Mouse (Mus musculus) colon, adult 2 months (tissue): Measurements from ENCODE around the gene Abhd16a. TPM values are rescaled to one million over a fixed set of nuclear protein-coding genes. Genes with fewer than 3 reads are reported as not detected.

Experiments used
- polyA plus RNA-seq: library from polyadenylated mRNA; depleted of rRNA; stranded (reverse); fragments of >200 nt; gene quantifications from 2 replicates; pipeline ENCODE4 v1.2.3, GENCODE M21; 2012; rRNA removed

The Abhd16a gene
- polyA plus RNA-seq, 1 experiment: 238 TPM

DNA sequence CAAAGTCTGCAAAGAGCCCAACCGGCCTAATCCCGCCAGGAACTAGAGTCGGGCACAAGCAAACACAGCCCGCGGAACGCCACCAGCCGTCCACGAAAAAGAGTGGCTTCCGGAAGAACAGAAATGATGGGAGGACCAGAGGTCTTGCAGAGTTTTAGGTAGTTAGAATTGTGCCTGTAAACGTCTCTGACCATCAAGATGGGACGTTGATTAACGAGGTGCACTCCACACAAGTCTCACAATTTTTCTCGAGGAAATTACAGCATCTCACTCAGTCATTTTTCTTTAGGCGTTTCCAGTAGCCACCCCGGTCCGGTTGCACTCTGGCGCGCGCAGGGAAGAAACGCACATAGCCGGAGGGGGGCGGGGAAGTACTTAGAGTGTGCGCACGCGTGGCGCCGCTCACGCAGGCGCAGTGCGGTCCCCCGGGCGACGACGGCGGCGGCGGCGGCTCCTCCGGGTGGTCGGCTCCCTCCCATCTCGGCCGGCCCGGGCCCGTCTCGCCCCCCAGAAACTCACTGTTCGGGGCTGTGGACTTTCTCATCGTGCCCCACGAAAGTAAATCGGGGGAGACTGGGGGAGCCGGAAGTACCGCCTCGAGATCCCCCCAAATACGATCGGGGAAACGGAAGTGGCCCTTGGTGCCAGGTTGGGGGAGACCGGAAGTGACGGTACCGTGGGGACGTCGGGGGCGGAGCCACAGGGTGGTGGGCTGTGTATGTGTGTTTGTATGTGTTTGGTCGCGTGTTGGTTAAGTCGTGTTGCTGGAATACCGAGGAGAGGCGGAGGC, 45.9 kb downstream of the Abhd16a start, which contains the start of gene Bag6:
TSS of gene Bag6 (plus strand) at position 378 of the 790 bp plus-strand sequence.

Other genes with a start within 250 kb of the Abhd16a start
- 94.8 and 130 TPM in 2 replicates for gene Skiv2l, start 239.1 kb upstream of the Abhd16a start, polyA plus RNA-seq
- gene Nelfe, start 238.9 kb upstream of the Abhd16a start, polyA plus RNA-seq: 22.3 and 23.8 TPM in 2 replicates
- gene Cfb, start 226.7 kb upstream of the Abhd16a start, polyA plus RNA-seq: 28.6 and 30.9 TPM in 2 replicates
- 7.3 and 7.9 TPM in 2 replicates for gene Zbtb12, start 209.8 kb upstream of the Abhd16a start, polyA plus RNA-seq
- not detected in 2 replicates for gene Gm20547, start 207.2 kb upstream of the Abhd16a start, polyA plus RNA-seq
- 4.2 and 4.7 TPM in 2 replicates for gene C2, start 191.0 kb upstream of the Abhd16a start, polyA plus RNA-seq
- gene Ehmt2, start 190.8 kb upstream of the Abhd16a start, polyA plus RNA-seq: 317 and 331 TPM in 2 replicates
- gene Slc44a4, start 174.8 kb upstream of the Abhd16a start, polyA plus RNA-seq: 338 and 452 TPM in 2 replicates
- 197 and 259 TPM in 2 replicates for gene Neu1, start 158.0 kb upstream of the Abhd16a start, polyA plus RNA-seq
- 77.4 and 78.5 TPM in 2 replicates for gene Hspa1b, start 130.0 kb upstream of the Abhd16a start, polyA plus RNA-seq
- not detected in 2 replicates for gene Gm20481, start 119.4 kb upstream of the Abhd16a start, polyA plus RNA-seq
- gene Hspa1a, start 117.1 kb upstream of the Abhd16a start, polyA plus RNA-seq: 40.8 and 41.4 TPM in 2 replicates
- gene Hspa1l, start 116.6 kb upstream of the Abhd16a start, polyA plus RNA-seq: 0.30 and 0.82 TPM in 2 replicates
- gene Lsm2, start 107.4 kb upstream of the Abhd16a start, polyA plus RNA-seq: 57.6 and 64.6 TPM in 2 replicates
- gene Vars, start 88.3 kb upstream of the Abhd16a start, polyA plus RNA-seq: 196 and 213 TPM in 2 replicates
- gene Vwa7, start 72.7 kb upstream of the Abhd16a start, polyA plus RNA-seq: 0.73 and 0.83 TPM in 2 replicates
- gene Sapcd1, start 61.2 kb upstream of the Abhd16a start, polyA plus RNA-seq: 1.0 and 2.3 TPM in 2 replicates
- 4.0 and 6.0 TPM in 2 replicates for gene Msh5, start 42.5 kb upstream of the Abhd16a start, polyA plus RNA-seq
- gene Clic1, start 39.3 kb upstream of the Abhd16a start, polyA plus RNA-seq: 209 and 215 TPM in 2 replicates
- 32.5 and 33.0 TPM in 2 replicates for gene Ddah2, start 30.2 kb upstream of the Abhd16a start, polyA plus RNA-seq
- gene Ly6g6c, start 23.9 kb upstream of the Abhd16a start, polyA plus RNA-seq: 5.6 and 10.4 TPM in 2 replicates
- 0.82 and 1.0 TPM in 2 replicates for gene Mpig6b, start 23.1 kb upstream of the Abhd16a start, polyA plus RNA-seq
- gene Ly6g6e, start 12.4 kb upstream of the Abhd16a start, polyA plus RNA-seq: 77.8 and 86.1 TPM in 2 replicates
- 19.4 and 23.3 TPM in 2 replicates for gene Ly6g6d, start 11.2 kb upstream of the Abhd16a start, polyA plus RNA-seq
- gene Ly6g6f, start 3.7 kb upstream of the Abhd16a start, polyA plus RNA-seq: 2.1 and 2.8 TPM in 2 replicates
- not detected in 2 replicates for gene Ly6g5c, start 19.0 kb downstream of the Abhd16a start, polyA plus RNA-seq
- gene Ly6g5b, start 26.2 kb downstream of the Abhd16a start, polyA plus RNA-seq: 0.72 and 0.86 TPM in 2 replicates
- gene Gpank1, start 32.2 kb downstream of the Abhd16a start, polyA plus RNA-seq: 23.3 and 25.0 TPM in 2 replicates
- gene Csnk2b, start 32.8 kb downstream of the Abhd16a start, polyA plus RNA-seq: 262 and 295 TPM in 2 replicates
- 16.7 and 18.2 TPM in 2 replicates for gene D17H6S53E, start 37.1 kb downstream of the Abhd16a start, polyA plus RNA-seq
- gene Apom, start 42.8 kb downstream of the Abhd16a start, polyA plus RNA-seq: 0.12 and 0.19 TPM in 2 replicates
- 221 and 228 TPM in 2 replicates for gene Bag6, start 45.9 kb downstream of the Abhd16a start, polyA plus RNA-seq
- gene Prrc2a, start 75.6 kb downstream of the Abhd16a start, polyA plus RNA-seq: 341 and 379 TPM in 2 replicates
- gene Aif1, start 86.8 kb downstream of the Abhd16a start, polyA plus RNA-seq: 1.6 and 2.5 TPM in 2 replicates
- gene Lst1, start 99.2 kb downstream of the Abhd16a start, polyA plus RNA-seq: 8.1 and 10.4 TPM in 2 replicates
- 20.1 and 22.9 TPM in 2 replicates for gene Ltb, start 105.2 kb downstream of the Abhd16a start, polyA plus RNA-seq
- gene Tnf, start 112.7 kb downstream of the Abhd16a start, polyA plus RNA-seq: 1.3 TPM in 2 replicates
- gene Lta, start 116.1 kb downstream of the Abhd16a start, polyA plus RNA-seq: 1.4 and 1.8 TPM in 2 replicates
- gene Gm16181, start 131.6 kb downstream of the Abhd16a start, polyA plus RNA-seq: not detected in 2 replicates
- gene Atp6v1g2, start 144.4 kb downstream of the Abhd16a start, polyA plus RNA-seq: 4.6 and 5.1 TPM in 2 replicates
- gene Nfkbil1, start 146.5 kb downstream of the Abhd16a start, polyA plus RNA-seq: 28.9 and 34.5 TPM in 2 replicates
- 211 and 238 TPM in 2 replicates for gene Ddx39b, start 152.5 kb downstream of the Abhd16a start, polyA plus RNA-seq
- gene H2-D1, start 173.5 kb downstream of the Abhd16a start, polyA plus RNA-seq: 837 and 1,001 TPM in 2 replicates
- 5.1 and 9.8 TPM in 2 replicates for gene H2-Q1, start 231.1 kb downstream of the Abhd16a start, polyA plus RNA-seq